Mouse (Mus musculus) embryo, embryonic 11.5 days (tissue): ENCODE results near the gene Dapp1.
"Not testable (repeated sequence)": the region's sequence is repeated elsewhere in the genome, so short reads cannot be mapped to it uniquely, and the experiment has no call there.

Experiments
- DNase-seq: peaks from one replicate; pipeline ENCODE4 v3.0.0-alpha.2; 2012; ENCODE audit warnings: low read depth, low spot score

Gene Dapp1

DNA sequence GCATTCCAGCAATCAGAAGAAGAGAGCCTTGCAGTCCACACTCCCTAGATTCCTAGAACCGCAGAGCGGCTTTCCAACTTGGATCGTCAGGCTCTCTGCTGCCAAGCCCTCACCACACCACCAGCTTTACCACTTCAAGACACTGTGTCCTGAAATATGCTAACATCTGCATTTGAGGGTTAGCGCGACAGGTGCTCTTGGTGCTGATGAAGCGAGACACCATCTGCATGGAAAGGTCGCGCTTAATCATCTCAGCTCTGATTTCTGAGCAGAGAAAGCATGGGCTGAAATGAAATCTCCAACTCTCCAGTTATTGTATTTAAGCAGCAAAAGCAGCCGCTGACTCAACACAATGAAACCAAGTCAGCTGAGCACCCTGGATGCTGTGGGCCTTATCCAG lies 8.1 kb upstream of the Dapp1 start:
- DNase-seq, result no peak

DNA sequence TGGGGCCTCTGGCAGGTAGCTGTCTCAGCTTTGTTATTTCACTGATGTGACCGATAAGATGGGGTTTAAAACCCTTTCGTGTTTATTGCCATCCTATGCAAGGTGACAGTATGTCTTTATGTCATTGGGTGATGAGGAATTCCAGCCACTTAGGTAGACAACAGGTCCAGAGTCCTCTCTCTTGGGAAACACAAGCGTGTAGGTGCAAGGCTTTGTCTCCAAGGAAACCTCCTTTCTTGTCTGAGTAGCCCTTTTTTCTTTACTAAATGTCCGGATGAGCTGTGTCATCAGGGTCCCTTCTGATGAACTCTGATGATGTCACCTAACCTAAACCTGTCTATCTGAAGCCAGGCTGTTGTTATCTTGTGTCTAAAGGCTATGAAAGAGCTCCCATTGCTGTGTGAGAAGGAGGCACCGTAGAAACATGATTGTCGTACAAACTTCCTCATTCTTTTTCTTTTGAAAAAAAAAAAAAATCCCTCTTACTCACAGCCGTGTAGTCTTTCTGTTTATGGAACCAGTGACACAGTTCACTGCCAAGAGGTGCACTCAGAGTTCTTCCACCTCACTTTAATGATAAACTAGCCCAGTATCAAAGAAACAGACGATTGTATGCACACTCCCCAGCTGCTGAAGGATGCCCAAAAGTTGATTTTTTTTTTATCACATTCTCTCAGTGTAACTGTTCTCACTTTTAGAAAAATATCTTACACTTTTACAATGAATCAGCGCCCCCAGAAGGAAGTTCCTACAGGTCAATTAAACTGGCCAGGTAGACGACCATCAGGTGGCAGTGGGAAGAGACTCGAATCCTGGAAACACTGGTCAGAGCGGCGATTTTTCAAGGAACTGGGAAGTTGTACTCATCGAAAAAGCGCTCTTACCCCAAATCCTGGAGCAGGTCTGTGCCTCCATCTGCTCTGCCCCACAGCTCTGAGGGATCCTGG lies 637 bp downstream of the Dapp1 start:
- no peak for DNase-seq

DNA sequence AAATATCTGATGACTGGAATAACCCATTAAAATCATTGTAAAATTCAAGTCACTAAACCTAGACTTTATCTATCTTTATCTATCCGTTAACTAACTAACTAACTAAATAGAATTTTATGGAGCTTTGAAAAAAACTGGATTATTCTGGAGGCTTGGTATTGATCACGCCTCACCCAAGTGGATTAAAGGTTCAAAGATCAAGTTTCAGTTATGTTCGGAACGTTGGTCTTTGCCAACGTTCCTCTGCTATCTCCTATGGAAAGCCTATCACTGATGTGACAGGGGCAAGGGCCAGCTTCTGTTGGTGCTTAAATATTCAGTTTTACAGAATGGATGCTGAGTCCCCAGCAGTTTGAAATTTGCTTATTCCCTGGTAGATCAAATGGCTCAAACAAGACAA lies 3.1 kb downstream of the Dapp1 start:
- no peak for DNase-seq

DNA sequence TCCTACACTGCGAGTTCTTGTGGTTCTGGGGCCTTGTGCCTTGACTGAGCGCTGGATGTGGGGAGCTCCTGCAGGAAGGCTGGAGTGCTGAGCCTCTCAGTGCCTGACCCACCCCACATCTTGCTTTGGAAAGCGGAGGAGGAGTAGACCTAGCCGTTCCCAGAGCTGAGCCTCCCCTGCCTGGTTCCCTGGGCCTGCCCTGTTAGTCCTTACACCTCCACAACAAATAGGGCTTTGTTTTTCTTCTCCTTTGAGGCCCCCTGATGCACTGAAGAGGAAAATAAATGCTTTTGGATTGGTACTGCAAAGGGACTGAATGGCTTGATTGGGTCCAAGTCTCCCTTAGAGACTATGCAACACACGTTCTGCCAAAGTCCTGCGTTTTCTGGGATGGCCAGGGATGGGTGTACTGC lies 3.7 kb downstream of the Dapp1 start:
- no peak for DNase-seq

DNA sequence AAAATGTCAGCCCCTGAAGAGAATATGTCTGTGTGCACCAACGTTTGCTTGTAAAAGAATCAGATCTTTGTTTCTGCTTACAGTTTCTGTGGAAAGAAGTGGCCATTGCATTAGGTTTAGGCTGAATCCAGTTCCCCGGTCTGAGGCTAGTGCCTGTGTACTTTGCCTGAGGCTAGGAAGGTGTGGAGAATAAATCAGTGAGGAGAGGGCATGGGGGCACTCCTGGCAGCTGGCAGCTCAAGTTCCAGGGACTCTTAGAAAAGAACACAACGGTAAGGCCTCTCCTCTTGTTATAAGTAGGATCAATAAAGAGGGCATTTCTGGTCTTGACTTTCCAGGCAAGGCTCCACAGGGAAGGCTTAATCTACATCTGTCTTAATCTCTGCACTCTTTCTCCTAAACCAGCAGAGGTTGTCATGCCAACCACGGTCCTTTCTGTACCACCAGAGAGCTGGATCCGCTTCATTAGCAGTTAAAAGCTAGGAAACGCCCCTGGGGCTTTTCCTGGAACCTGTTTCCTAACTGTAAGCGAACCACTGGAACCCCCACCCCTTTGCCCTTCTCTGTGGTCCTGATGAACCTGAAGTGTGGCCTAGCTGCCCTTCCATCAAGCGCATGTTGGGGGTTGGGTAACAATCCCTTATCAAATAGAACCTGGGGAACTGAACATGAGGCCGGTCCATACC lies 4.3 kb downstream of the Dapp1 start:
- DNase-seq, result no peak

DNA sequence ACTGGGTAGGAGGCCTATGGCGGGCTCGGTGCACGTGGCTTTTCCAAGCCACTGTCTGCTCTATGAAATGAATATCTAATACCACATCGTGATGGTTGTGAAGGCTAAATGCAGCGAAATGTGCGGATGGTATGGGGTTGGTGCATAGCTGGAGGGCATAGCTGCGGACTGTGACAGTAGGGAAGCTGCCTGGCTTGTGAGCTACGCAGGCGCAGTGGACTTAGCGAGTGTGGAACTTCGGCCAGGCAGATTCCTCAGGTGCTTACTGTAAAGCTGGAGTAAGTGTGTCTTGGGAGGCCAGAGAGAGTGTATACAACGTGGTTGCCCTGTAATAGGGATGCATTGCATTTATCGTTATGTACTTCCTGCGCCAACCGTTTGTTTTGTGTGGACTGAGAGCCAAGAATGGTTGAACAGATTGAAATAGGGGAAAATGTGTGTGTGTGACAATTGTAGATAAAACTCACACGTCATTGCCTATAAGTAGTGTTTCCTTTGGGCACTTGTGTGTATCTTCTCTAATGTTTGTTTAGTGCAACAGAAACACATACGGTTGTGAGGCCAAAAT lies 5.4 kb downstream of the Dapp1 start:
- DNase-seq, result no peak

DNA sequence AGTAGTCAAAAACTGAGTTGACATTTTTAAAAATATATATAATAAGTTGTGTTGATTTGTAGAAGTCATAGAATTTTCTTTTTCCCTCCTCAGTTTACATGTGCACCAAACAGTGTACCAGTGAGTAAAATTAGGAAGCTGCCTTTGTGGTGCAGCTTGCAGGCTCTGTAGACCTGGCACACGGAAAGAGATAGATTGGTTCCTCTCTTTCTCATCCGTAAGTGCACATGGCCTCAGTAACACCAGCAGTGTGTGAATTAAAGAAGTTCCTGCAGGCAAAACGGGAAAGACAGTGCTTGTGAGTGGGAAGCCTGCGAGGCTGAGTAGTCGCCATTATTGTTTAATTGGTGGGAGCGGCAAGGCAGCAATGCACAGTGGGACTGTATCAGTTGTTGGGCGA lies 5.9 kb downstream of the Dapp1 start:
- no peak for DNase-seq

DNA sequence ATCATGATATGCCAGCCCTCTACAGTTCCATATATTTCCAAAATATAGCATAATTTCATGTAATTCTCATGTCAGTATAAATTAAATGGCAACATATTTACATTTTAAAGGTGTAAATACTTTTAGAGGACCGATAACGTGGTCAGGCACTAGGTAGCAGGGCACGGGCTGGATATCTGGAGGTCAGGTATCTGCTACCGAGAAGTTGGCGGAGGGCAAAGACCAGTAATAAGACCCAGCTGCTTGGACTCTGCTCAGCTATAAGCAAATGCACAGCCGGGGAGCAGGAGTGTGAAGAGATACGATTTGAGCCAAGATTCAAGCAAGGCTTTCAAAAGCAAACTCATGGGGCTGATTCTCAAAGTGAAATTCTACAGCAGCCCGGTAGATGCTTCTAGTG lies 7.0 kb downstream of the Dapp1 start:
- no peak for DNase-seq

DNA sequence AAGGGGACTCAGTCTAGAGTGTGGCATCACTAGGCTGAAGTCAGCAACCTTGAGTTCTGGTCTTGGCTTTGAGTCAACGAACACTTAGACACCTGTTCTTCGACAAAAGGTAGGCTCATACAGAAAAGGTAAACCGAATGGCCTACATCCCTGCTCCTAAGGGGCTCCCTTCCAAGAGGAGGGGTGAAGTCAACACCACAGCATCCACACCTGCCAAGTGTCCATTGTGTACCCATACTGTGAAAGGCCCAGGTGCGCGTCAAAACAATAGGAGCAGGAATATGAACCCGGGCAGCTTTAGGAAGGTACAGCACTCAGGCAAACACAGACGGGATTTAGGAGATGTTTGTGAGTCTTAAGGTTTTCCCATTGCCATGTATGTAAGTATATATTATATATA lies 8.4 kb downstream of the Dapp1 start:
- no peak for DNase-seq

DNA sequence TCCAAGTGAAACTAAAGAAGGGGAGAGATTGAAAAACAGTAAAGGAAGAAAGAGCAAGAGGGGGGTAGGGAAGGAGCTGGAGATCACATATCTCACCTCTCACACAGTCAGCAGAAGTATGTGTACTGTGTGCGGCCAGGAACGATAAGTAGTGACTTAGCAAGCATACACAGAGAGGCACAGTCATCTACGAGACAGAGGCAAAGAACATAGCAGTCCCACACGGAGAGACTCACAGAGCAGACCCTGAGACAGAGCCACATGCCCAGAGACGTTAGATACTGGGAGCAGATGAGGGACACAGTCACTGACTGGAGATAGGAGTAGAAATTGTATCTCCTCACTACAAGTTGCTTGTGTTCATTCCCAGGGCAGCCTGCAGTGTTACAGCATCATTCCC lies 9.1 kb downstream of the Dapp1 start:
- DNase-seq, result no peak

DNA sequence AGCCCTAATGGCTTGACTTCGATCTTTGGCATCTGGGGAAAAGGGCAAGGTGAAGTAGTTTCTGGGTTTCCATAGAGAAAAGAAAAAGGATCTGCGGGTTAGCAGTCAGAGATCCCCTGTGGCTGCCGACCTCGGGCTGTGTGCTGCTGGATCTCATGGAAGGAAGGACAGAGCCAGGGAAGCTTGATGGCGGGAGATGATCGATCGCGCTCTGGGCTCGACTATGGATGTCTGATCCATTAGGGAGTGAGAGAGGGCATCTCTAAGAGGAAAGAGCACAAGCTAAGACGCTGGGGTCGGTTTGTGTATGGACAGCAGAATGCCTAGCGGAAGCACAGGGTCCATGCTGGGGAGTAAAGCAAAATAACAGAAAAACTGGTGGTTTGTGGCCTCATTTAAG lies 11.4 kb downstream of the Dapp1 start:
- no peak for DNase-seq

DNA sequence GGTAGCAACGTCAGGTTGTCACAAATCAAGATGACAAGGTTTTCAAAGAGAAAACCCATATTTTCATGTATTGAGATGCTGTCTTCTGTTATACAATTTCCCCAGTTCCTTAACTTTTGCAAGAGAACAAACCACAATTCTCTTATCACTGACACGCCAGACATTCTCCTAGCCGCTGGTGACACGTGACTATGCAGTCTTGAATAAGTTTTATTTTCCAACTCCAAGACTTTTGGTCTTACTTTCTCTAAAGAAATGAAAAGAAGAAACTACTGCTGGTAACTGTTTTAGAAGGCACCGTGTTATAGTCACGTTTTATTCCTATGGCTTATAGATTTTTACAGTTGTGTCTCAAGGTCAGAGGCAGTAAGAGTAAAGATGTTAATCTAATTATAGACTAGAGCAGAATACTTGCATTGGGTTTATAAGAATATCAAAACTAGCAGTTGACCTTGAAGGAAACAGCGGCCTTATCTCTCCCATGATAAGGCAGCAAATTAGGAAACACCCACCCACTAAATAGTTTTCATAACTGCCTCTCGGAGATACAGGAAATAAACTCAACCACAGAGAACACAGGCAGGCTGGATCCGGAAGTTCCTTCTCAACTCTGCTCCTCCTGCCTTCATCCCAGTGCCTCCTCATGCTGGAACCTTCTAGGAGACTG lies 12.4 kb downstream of the Dapp1 start:
- no peak for DNase-seq

DNA sequence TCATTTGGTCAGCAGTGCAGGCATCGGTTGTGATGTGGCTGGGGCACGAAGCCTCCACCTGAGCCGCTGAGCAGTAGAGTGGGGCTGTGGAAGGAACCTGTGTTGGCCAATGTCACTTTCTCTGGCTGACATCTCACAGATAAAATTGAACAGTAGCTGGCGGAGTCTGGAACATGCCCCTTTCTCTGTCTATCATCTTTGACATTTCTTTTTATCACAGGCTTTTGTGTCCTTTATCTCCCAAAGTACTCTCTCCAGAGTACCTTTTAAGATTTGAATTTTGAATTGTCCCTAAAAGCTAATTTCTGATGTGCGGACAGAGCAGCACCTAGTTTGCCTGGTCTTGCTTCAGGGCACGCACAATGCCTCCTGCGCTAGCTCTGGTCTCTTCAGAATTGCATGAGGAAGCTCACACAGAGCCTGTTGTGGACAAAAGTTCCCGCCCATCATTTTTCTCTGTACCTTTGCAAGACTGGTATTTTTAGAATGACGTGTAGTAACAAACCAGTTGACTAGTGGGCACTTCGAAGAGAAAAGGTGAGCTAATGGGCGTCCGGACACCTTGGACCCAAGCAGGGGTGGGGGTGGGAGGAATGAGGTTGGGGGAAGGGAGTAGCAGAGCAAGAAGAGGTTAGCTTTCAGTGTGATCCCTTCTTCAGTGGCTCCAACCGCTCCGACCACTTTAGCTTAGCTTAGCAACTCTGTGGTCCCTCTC lies 13.1 kb downstream of the Dapp1 start:
- DNase-seq, result no peak

DNA sequence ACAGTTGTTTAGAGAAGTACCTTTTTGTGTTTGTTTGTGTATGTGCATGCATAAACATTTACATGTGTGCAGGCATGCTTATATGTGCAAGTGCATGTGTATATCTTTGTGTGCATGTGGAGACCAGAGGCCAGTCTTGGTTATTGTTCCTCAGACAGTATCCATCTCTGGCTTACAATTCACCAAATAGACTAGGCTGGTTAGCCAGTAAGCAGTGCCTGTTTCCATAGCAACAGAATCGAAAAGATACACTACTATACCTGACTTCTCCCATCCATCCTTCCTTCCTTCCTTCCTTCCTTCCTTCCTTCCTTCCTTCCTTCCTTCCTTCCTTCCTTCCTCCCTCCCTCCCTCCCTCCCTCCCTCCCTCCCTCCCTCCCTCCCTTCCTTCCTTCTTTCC lies 17.3 kb downstream of the Dapp1 start:
- DNase-seq, result not testable (repeated sequence)

DNA sequence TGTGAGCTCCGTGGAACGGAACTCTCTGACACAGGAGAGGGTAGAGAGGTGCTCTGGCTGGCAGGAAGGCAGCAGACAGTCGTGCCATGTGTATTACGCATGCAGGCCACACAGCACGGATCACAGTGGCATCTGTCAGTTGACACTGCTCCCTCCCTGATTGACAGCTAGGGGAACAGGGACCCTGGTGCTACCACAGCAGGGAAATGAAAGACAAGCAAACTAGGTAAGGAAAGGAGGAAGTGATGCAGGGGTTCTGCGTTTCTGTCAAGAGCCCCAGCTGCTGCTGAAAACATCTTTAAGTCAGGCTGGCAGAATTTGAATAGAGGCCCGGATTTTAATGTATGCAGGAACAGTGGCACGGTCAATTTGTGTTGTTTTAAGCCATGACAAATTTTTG lies 17.8 kb downstream of the Dapp1 start:
- DNase-seq, result no peak

DNA sequence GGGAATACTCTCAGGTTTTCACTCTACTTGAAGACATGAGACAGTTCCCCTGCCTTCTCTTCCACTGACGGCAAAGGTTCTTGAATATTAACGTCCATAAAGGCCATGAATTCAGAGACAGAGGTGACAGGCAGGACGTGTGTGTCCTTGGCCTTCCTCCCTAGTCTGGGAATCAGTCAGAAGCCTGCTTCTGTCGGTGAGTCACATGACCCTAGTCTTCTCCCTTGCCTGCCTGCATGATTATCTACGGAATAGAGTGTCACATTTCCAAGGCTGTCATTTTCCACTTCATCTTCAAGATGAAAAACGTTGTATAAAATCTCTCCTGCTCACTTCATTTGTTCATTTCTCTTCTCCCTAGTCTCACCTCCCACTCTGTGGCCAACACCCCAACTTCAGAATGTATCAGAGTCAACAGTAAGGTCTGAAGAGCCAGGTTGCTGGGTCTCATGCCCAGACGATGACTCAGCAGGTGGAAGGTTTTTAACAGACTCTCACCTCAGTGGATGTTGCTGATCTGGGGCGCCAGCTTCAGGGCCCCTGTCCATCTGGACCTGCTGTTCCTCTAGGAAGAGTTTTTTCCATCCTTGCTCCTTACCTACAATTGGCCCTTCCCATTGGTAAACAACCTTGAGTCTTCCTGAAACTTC lies 19.5 kb downstream of the Dapp1 start:
- no peak for DNase-seq

DNA sequence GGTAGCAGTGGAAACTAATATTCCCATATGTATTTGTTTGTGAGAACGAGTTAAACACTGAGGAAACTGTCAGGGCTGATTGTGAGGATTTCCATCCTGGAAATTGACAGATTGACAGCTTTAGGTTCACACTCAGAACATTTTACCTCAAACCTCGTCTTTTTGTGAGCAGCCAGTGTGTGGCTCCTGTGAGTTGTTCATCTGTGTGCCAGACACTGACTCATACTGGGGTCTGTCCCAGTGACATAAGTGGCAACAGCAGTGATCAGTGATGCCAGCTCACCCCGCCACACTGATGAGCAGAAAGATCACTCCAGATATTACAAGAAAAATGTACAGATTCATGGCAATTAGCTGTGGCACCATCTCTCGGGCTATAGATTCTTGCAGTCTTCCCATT lies 21.9 kb downstream of the Dapp1 start:
- DNase-seq, result no peak

DNA sequence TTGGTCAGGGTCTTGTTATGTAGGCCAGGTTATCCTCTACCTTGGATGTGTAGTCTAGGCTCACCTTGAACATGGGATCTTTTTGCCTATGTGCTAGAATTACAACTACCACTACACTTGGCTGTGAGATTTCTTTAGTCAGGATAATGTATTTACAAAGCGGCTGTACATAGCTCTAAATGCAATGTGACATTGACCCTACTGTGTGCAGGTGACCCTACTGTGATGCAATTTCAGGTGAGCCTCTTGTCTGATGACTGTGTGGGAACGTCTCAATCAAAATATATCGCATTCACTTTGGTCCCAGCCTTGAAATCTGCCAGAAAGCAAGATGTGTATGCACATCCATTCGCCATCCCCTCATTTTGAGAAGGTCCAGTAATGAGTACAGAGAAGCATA lies 23.0 kb downstream of the Dapp1 start:
- DNase-seq, result no peak

DNA sequence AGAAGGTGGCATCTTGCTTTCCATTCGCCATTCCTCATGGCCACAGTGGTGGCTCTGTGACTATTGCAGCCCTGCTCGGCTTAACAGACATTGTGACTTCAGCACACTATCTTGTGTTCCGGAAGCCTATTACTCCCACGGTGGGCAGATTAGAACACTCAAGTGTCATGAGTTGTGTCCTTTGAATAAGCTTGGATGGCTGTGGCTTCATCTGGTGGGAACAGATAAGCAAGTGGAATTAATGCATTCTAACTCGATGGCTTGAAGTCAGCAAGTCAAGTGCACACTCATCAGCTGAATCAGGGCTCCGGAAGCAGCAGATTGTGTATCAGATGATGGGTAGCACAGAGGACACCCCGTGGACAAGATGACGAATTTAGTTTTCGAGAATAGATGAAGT lies 23.5 kb downstream of the Dapp1 start:
- DNase-seq, result no peak

DNA sequence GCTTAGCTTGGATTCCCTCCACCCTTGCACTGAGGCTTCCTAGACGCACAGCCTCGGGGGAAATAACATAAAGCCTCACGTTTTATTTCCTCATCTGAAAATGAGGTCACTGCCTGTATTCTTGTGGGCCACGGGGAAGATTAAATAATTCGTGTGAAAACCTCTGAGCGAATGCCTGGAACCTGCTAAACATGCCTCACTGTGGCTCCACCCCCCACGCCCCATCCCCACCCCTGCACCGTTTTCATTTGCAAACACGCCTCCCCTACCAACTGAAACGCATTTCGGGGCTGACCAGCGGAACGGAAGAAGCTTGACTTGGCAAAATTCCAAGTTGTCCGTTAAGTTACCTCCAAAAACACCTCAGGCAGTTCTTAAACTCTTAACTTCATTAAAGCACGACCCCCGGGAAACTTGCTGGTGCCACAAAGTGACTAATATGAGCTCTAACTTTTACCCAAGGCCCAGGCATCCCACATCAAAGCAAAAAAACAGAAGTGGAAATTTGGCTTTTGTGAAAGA lies 25.7 kb downstream of the Dapp1 start:
- DNase-seq, result no peak
